Mouse (Mus musculus) embryonic fibroblast, embryonic 13.5 days (primary cell): ENCODE results near the gene Hspb11. TPM values are rescaled to one million over a fixed set of nuclear protein-coding genes. Genes with fewer than 3 reads are reported as not detected.

Experiments
- H3K27ac ChIP-seq: 2 replicates; pipeline ENCODE4 v1.5.1; 2012; ENCODE audit warnings: low read length, control low read depth, inconsistent platforms; ENCODE audit not compliant: insufficient read depth
- H3K4me1 ChIP-seq: 2 replicates; pipeline ENCODE4 v1.6.1; 2011; ENCODE audit warnings: low read length; ENCODE audit not compliant: control insufficient read depth, insufficient read depth
- H3K4me3 ChIP-seq: 2 replicates; pipeline ENCODE4 v1.5.1; 2011; ENCODE audit warnings: mild to moderate bottlenecking, control low read depth, low read length; ENCODE audit not compliant: insufficient read depth
- CTCF ChIP-seq: IDR thresholded peaks from 2 replicates; pipeline ENCODE4 v1.5.1; 2011; ENCODE audit warnings: mild to moderate bottlenecking, control low read depth, low read length, moderate library complexity, borderline replicate concordance; ENCODE audit not compliant: insufficient read depth
- POLR2A ChIP-seq: IDR thresholded peaks from 2 replicates; pipeline ENCODE4 v1.6.1; 2011; ENCODE audit warnings: low read depth, mild to moderate bottlenecking, control low read depth, low read length, moderate library complexity
- polyA plus RNA-seq: library from polyadenylated mRNA; stranded (reverse); fragments of >200 nt; gene quantifications from 2 replicates; pipeline ENCODE4 v1.2.4, GENCODE M21; 2011; ENCODE audit warnings: low read depth; ENCODE audit not compliant: missing spikeins, insufficient read length

The Hspb11 gene
- polyA plus RNA-seq, 1 experiment = 62.5 TPM

DNA sequence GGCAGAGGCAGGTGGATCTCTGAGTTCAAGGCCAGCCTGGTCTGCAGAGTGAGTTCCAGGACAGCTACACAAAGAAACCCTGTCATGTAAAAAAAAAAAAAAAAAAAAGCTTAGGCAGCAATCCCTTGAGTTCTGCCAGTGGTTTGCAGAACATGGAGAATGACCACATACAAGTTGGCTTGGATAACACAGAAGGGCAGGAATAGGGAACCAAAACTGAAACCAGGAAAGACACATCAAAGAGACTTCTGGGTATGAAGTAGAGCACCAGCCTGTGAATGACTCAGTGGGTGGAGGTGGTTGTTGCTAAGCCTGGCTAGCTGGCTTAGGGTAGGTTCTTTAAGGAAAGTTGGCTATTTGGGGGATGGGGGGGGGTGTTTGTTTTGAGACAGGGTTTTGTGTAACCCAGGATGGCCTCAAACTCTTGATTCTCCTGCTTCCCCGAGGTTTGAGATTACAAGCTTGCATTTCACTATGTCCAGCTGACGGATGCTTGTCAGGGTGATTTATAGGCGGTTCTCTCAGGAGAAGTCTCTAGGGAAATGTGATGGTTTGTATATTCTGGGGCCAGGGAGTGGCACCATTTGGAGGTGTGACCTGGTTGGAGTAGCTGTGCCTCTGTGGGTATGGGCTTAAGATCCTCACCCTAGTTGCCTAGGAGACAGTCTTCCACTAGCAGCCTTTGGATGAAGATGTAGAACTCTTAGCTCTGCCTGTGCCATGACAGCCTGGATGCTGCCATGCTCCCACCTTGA is 32.2 kb downstream of the Hspb11 start:
- TF ChIP-seq CTCF (no peak), POLR2A (no peak)
- Histone ChIP-seq H3K4me3 (no peak overlapping the region), H3K27ac (no peak overlapping the region), H3K4me1 (no peaks in the 10 kb centered on the region)

DNA sequence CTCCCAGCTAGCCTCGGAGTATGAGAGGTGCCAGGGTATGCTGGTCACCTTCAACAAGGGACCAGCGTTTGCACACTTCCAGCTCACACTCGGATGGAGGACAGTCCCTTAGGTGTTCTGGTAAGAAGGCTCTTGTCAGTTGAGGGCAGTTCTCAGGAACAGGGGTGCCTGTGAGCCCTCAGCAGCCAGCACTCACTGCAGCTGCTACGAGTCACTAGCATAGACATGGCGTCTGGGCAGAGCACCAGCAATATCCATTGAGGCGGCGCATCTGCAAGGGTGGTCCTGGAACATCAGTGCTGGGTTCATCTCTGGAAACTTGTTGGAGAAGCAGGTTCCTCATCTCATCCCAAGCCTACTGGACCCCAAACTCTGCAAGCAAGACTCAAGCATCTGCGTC is 33.0 kb downstream of the Hspb11 start:
- H3K27ac ChIP-seq = no peak overlapping the region
- H3K4me1 ChIP-seq = no peaks in the 10 kb centered on the region
- TF ChIP-seq POLR2A = no peak
- no peak for TF ChIP-seq CTCF
- H3K4me3 ChIP-seq = no peak overlapping the region

DNA sequence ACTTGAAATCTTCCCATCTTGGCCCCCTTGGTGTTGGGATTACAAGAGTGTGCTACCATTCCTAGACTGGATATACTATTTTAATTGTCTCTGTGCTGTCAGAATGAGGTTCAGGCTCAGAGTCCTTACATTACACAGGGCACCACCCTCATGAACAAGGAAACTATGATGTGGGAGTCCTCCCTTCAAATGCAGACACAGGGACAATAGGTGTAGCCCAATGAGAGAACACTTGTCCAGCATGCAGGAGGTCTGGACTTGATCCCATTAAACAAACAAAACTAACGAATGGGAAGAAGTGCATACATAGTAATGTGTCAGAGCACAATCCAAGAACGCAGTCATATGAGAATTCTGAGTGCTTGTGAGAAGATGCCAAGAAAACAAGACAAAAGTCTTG is 34.1 kb downstream of the Hspb11 start:
- H3K27ac ChIP-seq = no peak overlapping the region
- no peaks in the 10 kb centered on the region for H3K4me1 ChIP-seq
- H3K4me3 ChIP-seq = no peak overlapping the region
- TF ChIP-seq CTCF (no peak), POLR2A (no peak)

DNA sequence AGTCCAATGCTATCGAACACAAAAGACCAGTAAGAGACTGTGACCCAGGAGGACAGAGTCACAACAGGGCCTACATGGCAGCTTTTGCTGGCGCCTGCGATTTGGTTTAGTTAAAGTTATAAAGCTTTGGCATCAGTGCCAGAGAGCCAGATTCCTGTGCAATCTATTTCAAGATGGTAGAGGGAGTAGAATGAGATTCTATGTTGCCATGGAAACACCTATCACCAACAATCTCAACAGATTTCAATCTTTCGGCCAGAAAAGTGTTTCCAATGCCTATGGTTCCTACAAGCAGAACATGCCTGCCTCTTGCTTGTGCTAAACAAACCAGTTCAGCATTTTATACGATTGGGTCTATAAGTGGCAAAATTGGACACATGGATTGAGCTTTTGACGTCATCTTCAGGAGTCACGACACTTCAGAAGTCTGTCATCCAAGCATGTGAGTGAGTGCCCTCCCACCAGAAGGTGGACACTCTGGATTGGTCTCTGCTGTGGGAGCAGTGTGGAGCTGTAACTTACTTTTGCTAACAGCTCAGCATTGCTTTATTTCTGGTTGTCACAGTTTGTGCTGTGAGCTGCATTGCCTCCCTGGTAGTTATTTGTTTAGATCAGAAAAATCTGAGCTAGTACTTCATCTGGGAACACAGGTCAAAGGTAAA is 38.3 kb downstream of the Hspb11 start:
- TF ChIP-seq POLR2A (no peak), CTCF (no peak)
- Histone ChIP-seq H3K27ac (no peak overlapping the region), H3K4me1 (no peaks in the 10 kb centered on the region), H3K4me3 (no peak overlapping the region)

DNA sequence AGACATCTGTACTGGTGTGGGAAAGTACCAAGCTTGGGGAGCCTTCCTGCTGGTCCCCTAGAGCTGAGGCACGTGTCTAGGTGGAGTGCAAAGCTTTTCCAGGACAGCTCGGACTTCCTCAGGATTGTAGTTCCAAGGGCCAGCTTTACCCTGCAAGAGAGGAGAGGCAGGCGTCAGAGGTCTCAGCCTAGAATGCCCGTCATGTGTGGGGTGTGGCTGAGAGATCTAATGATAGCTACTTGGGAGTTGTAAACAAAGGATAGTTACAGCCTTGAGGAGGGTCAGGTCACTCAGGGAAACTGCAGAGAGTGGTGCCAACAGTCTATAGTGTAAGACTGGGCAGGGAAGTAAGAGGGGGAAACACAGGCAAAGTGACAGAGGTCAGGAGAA is 38.9 kb downstream of the Hspb11 start:
- no peak overlapping the region for H3K4me3 ChIP-seq
- no peak for TF ChIP-seq POLR2A
- no peak for TF ChIP-seq CTCF

DNA sequence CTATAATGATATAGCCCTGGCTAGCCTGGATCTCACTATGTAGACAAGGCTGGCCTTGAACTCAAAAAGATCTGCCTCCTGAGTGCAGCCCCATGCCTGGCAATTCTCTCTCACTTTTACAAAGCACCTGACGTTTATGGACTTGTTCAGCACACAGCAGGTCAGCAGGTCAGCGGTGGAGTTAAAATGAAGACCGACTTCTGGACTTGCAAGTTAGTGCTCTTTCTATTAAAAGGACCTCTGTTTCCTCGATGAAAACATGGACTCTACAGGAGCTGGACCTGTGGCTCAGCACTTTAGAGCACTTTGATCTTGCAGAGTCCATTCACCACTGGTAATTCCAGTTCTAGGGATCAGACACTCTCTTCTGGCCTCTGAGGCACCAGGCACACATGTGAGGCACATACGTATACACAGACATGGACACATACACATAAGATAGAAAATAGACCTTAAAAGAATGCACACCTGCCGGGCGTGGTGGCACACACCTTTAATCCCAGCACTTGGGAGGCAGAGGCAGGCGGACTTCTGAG is 44.7 kb downstream of the Hspb11 start:
- H3K4me3 ChIP-seq = no peak overlapping the region
- no peaks in the 10 kb centered on the region for H3K4me1 ChIP-seq
- no peak overlapping the region for H3K27ac ChIP-seq
- no peak for TF ChIP-seq CTCF
- no peak for TF ChIP-seq POLR2A

More for the DNA sequence above, 38.9 kb downstream of the Hspb11 start:
- Histone ChIP-seq H3K4me1 (no peaks in the 10 kb centered on the region), H3K27ac (no peak overlapping the region)

DNA sequence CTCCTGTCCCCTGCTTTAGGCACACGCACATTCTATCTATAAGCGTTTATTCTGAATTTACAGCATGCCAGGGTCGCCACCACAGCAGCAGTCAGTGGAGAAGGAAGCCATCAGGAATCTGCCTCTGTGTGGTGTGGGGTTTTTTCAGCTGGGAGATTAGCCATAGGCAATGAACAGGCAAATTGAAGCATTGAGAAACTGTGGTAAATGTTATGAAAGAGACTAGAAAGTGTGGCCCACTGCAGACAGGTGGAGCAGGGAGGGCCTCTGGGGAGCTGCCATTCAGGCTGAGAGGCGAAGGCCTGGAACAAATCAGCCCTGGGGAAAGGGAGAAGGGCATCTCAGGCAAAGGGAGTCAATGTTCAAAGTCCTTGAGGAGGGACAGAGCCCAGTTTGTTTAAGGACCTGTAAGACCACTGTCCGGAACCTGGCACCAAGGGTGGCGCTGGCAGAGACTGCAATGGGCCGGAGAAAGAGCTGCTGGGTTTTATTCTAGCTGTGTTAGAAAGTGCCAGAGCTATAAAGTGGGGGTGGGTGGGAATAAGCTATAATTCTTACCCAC is 46.5 kb downstream of the Hspb11 start:
- Histone ChIP-seq H3K4me3 (no peak overlapping the region), H3K27ac (no peak overlapping the region), H3K4me1 (no peaks in the 10 kb centered on the region)
- TF ChIP-seq CTCF (no peak), POLR2A (no peak)

DNA sequence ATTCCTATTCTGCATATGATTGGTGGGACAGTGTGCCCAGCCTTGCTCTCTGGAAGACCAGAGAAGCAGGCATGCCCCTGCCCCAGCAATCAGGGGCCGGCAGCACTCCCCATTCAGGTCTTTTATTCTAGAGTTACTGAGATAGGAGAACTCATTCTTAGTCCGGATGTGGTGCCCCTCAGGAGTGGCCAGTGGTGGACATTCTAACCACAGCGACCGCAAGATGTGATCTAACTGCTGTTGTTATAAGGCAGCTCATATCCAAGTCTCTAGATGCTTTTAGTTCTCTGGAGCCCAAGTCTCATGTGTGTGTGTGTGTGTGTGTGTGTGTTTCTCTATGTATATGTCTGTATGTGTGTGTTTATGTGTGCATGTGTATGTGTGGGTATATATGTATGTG is 47.0 kb downstream of the Hspb11 start:
- H3K4me1 ChIP-seq = no peaks in the 10 kb centered on the region
- H3K4me3 ChIP-seq = no peak overlapping the region
- TF ChIP-seq CTCF (no peak), POLR2A (no peak)
- H3K27ac ChIP-seq = no peak overlapping the region

DNA sequence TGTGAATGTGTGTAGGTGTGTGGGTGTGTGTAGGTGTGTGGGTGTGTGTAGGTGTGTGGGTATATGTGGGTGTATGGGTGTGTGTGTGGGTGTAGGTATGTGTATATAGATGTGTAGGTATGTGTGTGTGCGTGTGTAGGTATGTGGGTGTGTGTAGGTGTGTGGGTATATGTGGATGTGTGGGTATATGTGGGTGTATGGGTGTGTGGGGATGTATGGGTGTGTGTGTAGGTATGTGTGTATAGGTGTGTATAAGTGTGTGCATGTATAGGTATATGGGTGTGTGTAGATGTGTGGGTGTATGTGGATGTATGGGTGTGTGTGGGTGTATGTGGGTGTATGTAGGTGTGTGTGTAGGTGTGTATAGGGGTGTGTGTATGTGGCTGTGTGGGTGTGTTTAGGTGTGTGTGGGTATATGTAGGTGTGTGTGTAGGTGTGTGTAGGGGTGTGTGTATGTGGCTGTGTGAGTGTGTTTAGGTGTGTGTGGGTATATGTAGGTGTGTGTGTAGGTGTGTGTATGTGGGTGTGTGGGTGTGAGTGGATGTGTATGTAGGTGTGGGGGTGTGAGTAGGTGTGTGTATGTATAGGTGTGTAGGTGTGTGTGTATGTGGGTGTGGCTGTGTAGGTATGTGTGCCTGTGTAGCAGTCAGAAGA is 47.6 kb downstream of the Hspb11 start:
- Histone ChIP-seq H3K27ac (no peak overlapping the region), H3K4me3 (no peak overlapping the region), H3K4me1 (no peaks in the 10 kb centered on the region)
- TF ChIP-seq CTCF (no peak), POLR2A (no peak)

DNA sequence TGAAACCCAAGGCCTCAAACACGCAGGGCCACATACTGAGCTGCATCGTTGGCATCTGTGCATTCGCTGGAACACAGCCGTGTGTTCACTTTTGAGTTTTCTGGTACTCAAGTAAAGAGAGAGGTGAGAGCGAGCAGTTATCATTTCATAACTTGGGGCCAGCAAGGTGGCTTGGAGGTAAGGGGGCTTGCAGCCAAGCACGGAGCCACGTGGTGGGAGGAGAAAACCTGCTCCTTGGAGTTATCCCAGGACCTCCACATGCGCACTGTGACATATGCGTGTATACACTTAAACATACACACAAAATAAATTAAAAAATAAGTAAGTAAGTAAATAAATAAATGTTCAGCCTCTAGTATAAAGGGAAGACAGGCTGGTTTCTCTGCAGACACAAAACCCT is 48.8 kb downstream of the Hspb11 start:
- TF ChIP-seq POLR2A = no peak
- TF ChIP-seq CTCF = no peak
- Histone ChIP-seq H3K4me1 (no peaks in the 10 kb centered on the region), H3K27ac (no peak overlapping the region), H3K4me3 (no peak overlapping the region)
